Mouse (Mus musculus): ENCODE measurements around the gene Akap7. TPM values are rescaled to one million over a fixed set of nuclear protein-coding genes. Genes with fewer than 3 reads are reported as not detected.

The Akap7 gene
- total RNA-seq, 2 experiments from 2014 or later: 10.1 to 21.6 TPM

GRCm38 (mm10) chr10:25299031-25299529 lies 8.6 kb downstream of the Akap7 start:
- peak; percentile 77 for ATAC-seq (replicated peaks; ENCODE audit: low FRiP score, low TSS enrichment, poor library complexity, severe bottlenecking)

- peak; percentile 48 for ATAC-seq (replicated peaks; ENCODE audit: low FRiP score, low TSS enrichment, poor library complexity, severe bottlenecking)
Observed at GRCm38 (mm10) chr10:25298264-25298671, 9.4 kb downstream of the Akap7 start.

GRCm38 (mm10) chr10:25297666-25298263 lies 9.9 kb downstream of the Akap7 start:
- ATAC-seq (replicated peaks; ENCODE audit: low FRiP score, low TSS enrichment, poor library complexity, severe bottlenecking): peak; percentile 13; the same call in 1 of the 2 replicates

- peak; percentile 50 for ATAC-seq (replicated peaks; ENCODE audit: low FRiP score, low TSS enrichment, poor library complexity, severe bottlenecking)
Observed at GRCm38 (mm10) chr10:25296657-25297369, 10.9 kb downstream of the Akap7 start.

- no peak for ATAC-seq (replicated peaks; ENCODE audit: low FRiP score, low TSS enrichment, poor library complexity, severe bottlenecking)
Observed at GRCm38 (mm10) chr10:25296286-25296656, 11.4 kb downstream of the Akap7 start.

GRCm38 (mm10) chr10:25295836-25296235 lies 11.8 kb downstream of the Akap7 start:
- ATAC-seq (replicated peaks; ENCODE audit: low FRiP score, low TSS enrichment, poor library complexity, severe bottlenecking): no peak

GRCm38 (mm10) chr10:25294999-25295398 lies 12.7 kb downstream of the Akap7 start:
- ATAC-seq (replicated peaks; ENCODE audit: low FRiP score, low TSS enrichment, poor library complexity, severe bottlenecking): no peak

- ATAC-seq (replicated peaks; ENCODE audit: low FRiP score, low TSS enrichment, poor library complexity, severe bottlenecking): no peak
Observed at GRCm38 (mm10) chr10:25293796-25294195, 13.9 kb downstream of the Akap7 start.

- ATAC-seq (replicated peaks; ENCODE audit: low FRiP score, low TSS enrichment, poor library complexity, severe bottlenecking): no peak
Observed at GRCm38 (mm10) chr10:25291053-25291452, 16.6 kb downstream of the Akap7 start.

GRCm38 (mm10) chr10:25285100-25285811 lies 22.4 kb downstream of the Akap7 start:
- ATAC-seq (replicated peaks; ENCODE audit: low FRiP score, low TSS enrichment, poor library complexity, severe bottlenecking): no peak

GRCm38 (mm10) chr10:25284427-25285099 lies 23.1 kb downstream of the Akap7 start:
- no peak for ATAC-seq (replicated peaks; ENCODE audit: low FRiP score, low TSS enrichment, poor library complexity, severe bottlenecking)

GRCm38 (mm10) chr10:25283397-25283796 lies 24.3 kb downstream of the Akap7 start:
- no peak for ATAC-seq (replicated peaks; ENCODE audit: low FRiP score, low TSS enrichment, poor library complexity, severe bottlenecking)

- ATAC-seq (replicated peaks; ENCODE audit: low FRiP score, low TSS enrichment, poor library complexity, severe bottlenecking): no peak
Observed at GRCm38 (mm10) chr10:25280141-25280540, 27.5 kb downstream of the Akap7 start.

- no peak for ATAC-seq (replicated peaks; ENCODE audit: low FRiP score, low TSS enrichment, poor library complexity, severe bottlenecking)
Observed at GRCm38 (mm10) chr10:25279406-25279805, 28.3 kb downstream of the Akap7 start.

- no peak for ATAC-seq (replicated peaks; ENCODE audit: low FRiP score, low TSS enrichment, poor library complexity, severe bottlenecking)
Observed at GRCm38 (mm10) chr10:25275492-25275891, 32.2 kb downstream of the Akap7 start.

- no peak for ATAC-seq (replicated peaks; ENCODE audit: low FRiP score, low TSS enrichment, poor library complexity, severe bottlenecking)
Observed at GRCm38 (mm10) chr10:25274621-25275330, 32.9 kb downstream of the Akap7 start.

GRCm38 (mm10) chr10:25273731-25274130 lies 33.9 kb downstream of the Akap7 start:
- ATAC-seq (replicated peaks; ENCODE audit: low FRiP score, low TSS enrichment, poor library complexity, severe bottlenecking): no peak

GRCm38 (mm10) chr10:25271756-25272155 lies 35.9 kb downstream of the Akap7 start:
- ATAC-seq (replicated peaks; ENCODE audit: low FRiP score, low TSS enrichment, poor library complexity, severe bottlenecking): no peak

GRCm38 (mm10) chr10:25271207-25271606 lies 36.5 kb downstream of the Akap7 start:
- ATAC-seq (replicated peaks; ENCODE audit: low FRiP score, low TSS enrichment, poor library complexity, severe bottlenecking): no peak
